Comparison of ENCODE assay signal across 8 mouse cellular contexts in genomic region chr19:28834798-28835499, GRCm38 (mm10). TPM values are rescaled to one million over a fixed set of nuclear protein-coding genes. Genes with fewer than 3 reads are reported as not detected.
DNase-seq lines count a peak whose midpoint lies in the region; ATAC-seq and TF ChIP-seq lines count a peak whose summit lies in the region.

Gene Slc1a1 (plus strand): TSS chr19:28835049.

- no peak within 1 kb of the TSS for H3K27ac ChIP-seq in embryonic facial prominence, embryonic 15.5 days (replicated peaks)
- no peak within 1 kb of the TSS for H3K27ac ChIP-seq in heart, embryonic 14.5 days (replicated peaks in 1 of 2; ENCODE audit: control insufficient read depth in 1 of 2, insufficient read depth in 1 of 2, low read depth in 2 of 2, low read length in 2 of 2)
- peak within 1 kb of the TSS; percentile 84 for H3K27ac ChIP-seq in midbrain, embryonic 16.5 days (ENCODE audit: low read length)
- no peak within 1 kb of the TSS for H3K27ac ChIP-seq in thymus, adult 2 months (ENCODE audit: control insufficient read depth, insufficient read depth, low read length)

- peaks cover 12% of the 10 kb centered on the region for H3K4me1 ChIP-seq in embryonic facial prominence, embryonic 15.5 days
- peaks cover 2 to 11% of the 10 kb centered on the region in 2 experiments; a peak in 2 of 4 replicates for H3K4me1 ChIP-seq in heart, embryonic 14.5 days (ENCODE audit: control insufficient read depth in 2 of 2, insufficient read depth in 2 of 2, low read length in 2 of 2)
- peaks cover 9% of the 10 kb centered on the region; the same call in 1 of the 2 replicates for H3K4me1 ChIP-seq in midbrain, embryonic 16.5 days (ENCODE audit: control insufficient read depth, insufficient read depth, low read length)
- H3K4me1 ChIP-seq in thymus, adult 2 months (replicated peaks; ENCODE audit: control insufficient read depth, insufficient read depth, low read length): peaks cover 4% of the 10 kb centered on the region

- H3K36me3 ChIP-seq in embryonic facial prominence, embryonic 15.5 days: no peaks in the 10 kb centered on the region
- no peaks in the 10 kb centered on the region for H3K36me3 ChIP-seq in heart, embryonic 14.5 days (ENCODE audit: control insufficient read depth, insufficient read depth, low read length)
- no peaks in the 10 kb centered on the region for H3K36me3 ChIP-seq in midbrain, embryonic 16.5 days (ENCODE audit: control insufficient read depth, insufficient read depth, low read length)
- no peaks in the 10 kb centered on the region for H3K36me3 ChIP-seq in thymus, adult 2 months (ENCODE audit: control insufficient read depth, insufficient read depth, low read length)

- H3K4me2 ChIP-seq in embryonic facial prominence, embryonic 15.5 days (replicated peaks): peak within 1 kb of the TSS; percentile 98
- peak within 1 kb of the TSS; percentile 97 for H3K4me2 ChIP-seq in heart, embryonic 14.5 days (ENCODE audit: low read length)
- peak within 1 kb of the TSS; percentile 74 for H3K4me2 ChIP-seq in midbrain, embryonic 16.5 days (ENCODE audit: low read length)

- peak within 1 kb of the TSS; percentile 28 for H3K9ac ChIP-seq in embryonic facial prominence, embryonic 15.5 days
- peak within 1 kb of the TSS; percentile 65 for H3K9ac ChIP-seq in heart, embryonic 14.5 days (ENCODE audit: low read length)
- peak within 1 kb of the TSS; percentile 84 for H3K9ac ChIP-seq in midbrain, embryonic 16.5 days (ENCODE audit: low read depth, low read length)

- H3K4me3 ChIP-seq in embryonic facial prominence, embryonic 15.5 days (replicated peaks): peak within 1 kb of the TSS; percentile 58
- H3K4me3 ChIP-seq in heart, embryonic 14.5 days (ENCODE audit: control insufficient read depth in 1 of 2, insufficient read depth in 1 of 2, low read depth in 1 of 2, low read length in 2 of 2): peak within 1 kb of the TSS; percentile 57 to 63
- H3K4me3 ChIP-seq in midbrain, embryonic 16.5 days (ENCODE audit: low read depth, low read length): peak within 1 kb of the TSS; percentile 70
- H3K4me3 ChIP-seq in thymus, adult 2 months (ENCODE audit: control insufficient read depth, insufficient read depth, low read length): peak within 1 kb of the TSS; percentile 27

- DNase-seq in ovary, postnatal 36 days (ENCODE audit: low spot score): peak; percentile 56
- no peak for DNase-seq in ovary, adult 18-20 months (ENCODE audit: low spot score)
- DNase-seq in kidney, postnatal 14 days: peak; percentile 80
- peak; percentile 7 for DNase-seq in liver
- DNase-seq in thymus, adult 2 months: peak; percentile 36

- TF ChIP-seq POLR2A in thymus, adult 2 months (IDR thresholded peaks at IDR 0.05; ENCODE audit: control insufficient read depth, extremely low read depth, insufficient read depth, low read length, poor library complexity): no peak

- ATAC-seq in embryonic facial prominence, embryonic 15.5 days (ENCODE audit: insufficient number of reproducible peaks, low FRiP score, low TSS enrichment, low read depth): peak; percentile 45; the same call in 1 of the 2 replicates
- no peak for ATAC-seq in heart, embryonic 14.5 days (ENCODE audit: insufficient number of reproducible peaks, insufficient read depth, low FRiP score, low read depth)
- peak; percentile 95 for ATAC-seq in midbrain, embryonic 16.5 days

- no peak for TF ChIP-seq CTCF in thymus, adult 2 months (IDR thresholded peaks at IDR 0.05; ENCODE audit: borderline replicate concordance, control insufficient read depth, extremely low read depth, insufficient read depth, low read length, poor library complexity)

- H3K27me3 ChIP-seq in embryonic facial prominence, embryonic 15.5 days: peaks cover 34% of the 10 kb centered on the region
- peaks cover 25% of the 10 kb centered on the region for H3K27me3 ChIP-seq in heart, embryonic 14.5 days (ENCODE audit: control insufficient read depth, insufficient read depth, low read length)
- H3K27me3 ChIP-seq in midbrain, embryonic 16.5 days (ENCODE audit: control insufficient read depth, insufficient read depth, low read depth, low read length): no peaks in the 10 kb centered on the region
- peaks cover 3% of the 10 kb centered on the region; the same call in 1 of the 2 replicates for H3K27me3 ChIP-seq in thymus, adult 2 months (ENCODE audit: control insufficient read depth, insufficient read depth, low read length)

- H3K9me3 ChIP-seq in embryonic facial prominence, embryonic 15.5 days (replicated peaks): no peaks in the 10 kb centered on the region
- no peaks in the 10 kb centered on the region for H3K9me3 ChIP-seq in heart, embryonic 14.5 days (ENCODE audit: control insufficient read depth, low read length)
- no peaks in the 10 kb centered on the region for H3K9me3 ChIP-seq in midbrain, embryonic 16.5 days (replicated peaks; ENCODE audit: control insufficient read depth, low read length, poor library complexity, severe bottlenecking)

- under 1% methylated on average over 68 of the region's 68 CpGs for WGBS in embryonic facial prominence, embryonic 15.5 days
- under 1% methylated on average over 66 of the region's 68 CpGs for WGBS in heart, embryonic 14.5 days
- under 1% methylated on average over 66 of the region's 68 CpGs for WGBS in midbrain, embryonic 16.5 days
- WGBS in thymus, adult 2 months: under 1% methylated on average over 66 of the region's 68 CpGs

RNA-seq across cellular contexts. Expression of gene Slc1a1, which starts in this region (rescaled TPM):
- polyA plus RNA-seq in embryonic facial prominence, embryonic 15.5 days (2015; fragmentation: Nextera tagmentation; extraction: Ambion mirVana): 2.1 and 2.2 TPM in 2 replicates
- polyA plus RNA-seq in heart, embryonic 14.5 days (2014; fragmentation: Nextera tagmentation; extraction: Ambion mirVana): 2.6 and 3.1 TPM in 2 replicates
- 45.0 and 47.7 TPM in 2 replicates for polyA plus RNA-seq in midbrain, embryonic 16.5 days (2015; fragmentation: Nextera tagmentation; extraction: Ambion mirVana)
- polyA plus RNA-seq in thymus, adult 2 months (2012; rRNA removed): 0.41 and 0.51 TPM in 2 replicates

Comparison
In these comparisons a context has a peak if more than half of its experiments do, and no peak if none do; other contexts are left out.
1. RNA of gene Slc1a1 (polyA plus RNA-seq): 45.0 to 47.7 TPM in midbrain, embryonic 16.5 days; 2.6 to 3.1 TPM in heart, embryonic 14.5 days, 2.1 to 2.2 TPM in embryonic facial prominence, embryonic 15.5 days and 0.41 to 0.51 TPM in thymus, adult 2 months; every median in the first group is over 10 times any median in the second.
2. Peak in DNase-seq and H3K4me3 ChIP-seq in thymus, adult 2 months; RNA of the gene not detected or under 1 TPM.
3. H3K9ac ChIP-seq: peak in every context shown above with its lines; median percentile 84 in midbrain, embryonic 16.5 days; 65 in heart, embryonic 14.5 days; 28 in embryonic facial prominence, embryonic 15.5 days.
4. Peak in every context shown above with its lines, with median percentiles within 50 percentile points of each other: H3K4me2 ChIP-seq and H3K4me3 ChIP-seq.